Mouse (Mus musculus) testis, adult 2 months (tissue): ENCODE results near the gene Rhag. TPM values are rescaled to one million over a fixed set of nuclear protein-coding genes. Genes with fewer than 3 reads are reported as not detected.
A peak's percentile ranks its signal among the peaks of the same experiment; 100 is the strongest.

Source experiments
- H3K27ac ChIP-seq: fragments of 200-500 bp; 2 replicates; pipeline ENCODE4 v1.5.1; 2012; ENCODE audit warnings: low read depth, low read length; ENCODE audit not compliant: control insufficient read depth, insufficient read depth
- H3K27me3 ChIP-seq: fragments of 200-500 bp; 2 replicates; pipeline ENCODE4 v1.6.1; 2012; ENCODE audit warnings: mild to moderate bottlenecking, low read length, moderate library complexity; ENCODE audit not compliant: control insufficient read depth, insufficient read depth
- H3K36me3 ChIP-seq: fragments of 200-500 bp; 2 replicates; pipeline ENCODE4 v1.6.1; 2012; ENCODE audit warnings: mild to moderate bottlenecking, low read length; ENCODE audit not compliant: control insufficient read depth, insufficient read depth
- H3K4me1 ChIP-seq: fragments of 200-500 bp; 2 replicates; pipeline ENCODE4 v1.6.1; 2012; ENCODE audit warnings: low read length; ENCODE audit not compliant: control insufficient read depth, insufficient read depth
- H3K4me3 ChIP-seq: fragments of 200-500 bp; 2 replicates; pipeline ENCODE4 v1.5.1; 2012; ENCODE audit warnings: low read depth, mild to moderate bottlenecking, low read length, moderate library complexity, mixed read lengths; ENCODE audit not compliant: control insufficient read depth
- CTCF ChIP-seq: fragments of 200-500 bp; IDR thresholded peaks from 2 replicates; pipeline ENCODE4 v1.5.1; 2012; ENCODE audit warnings: low read depth, mild to moderate bottlenecking, inconsistent platforms, low read length, moderate library complexity; ENCODE audit not compliant: control insufficient read depth, insufficient read depth, insufficient replicate concordance
- POLR2A ChIP-seq: fragments of 200-500 bp; IDR thresholded peaks from 2 replicates; pipeline ENCODE4 v1.6.1; 2012; ENCODE audit warnings: low read depth, mild to moderate bottlenecking, inconsistent platforms, low read length, moderate library complexity; ENCODE audit not compliant: control insufficient read depth
- polyA plus RNA-seq: library from polyadenylated mRNA; depleted of rRNA; stranded (reverse); fragments of >200 nt; gene quantifications from 2 replicates; pipeline ENCODE4 v1.2.3, GENCODE M21; 2012; rRNA removed

Rhag gene
- 0.04 TPM in 1 of 2 replicates, not detected in the other for polyA plus RNA-seq

DNA sequence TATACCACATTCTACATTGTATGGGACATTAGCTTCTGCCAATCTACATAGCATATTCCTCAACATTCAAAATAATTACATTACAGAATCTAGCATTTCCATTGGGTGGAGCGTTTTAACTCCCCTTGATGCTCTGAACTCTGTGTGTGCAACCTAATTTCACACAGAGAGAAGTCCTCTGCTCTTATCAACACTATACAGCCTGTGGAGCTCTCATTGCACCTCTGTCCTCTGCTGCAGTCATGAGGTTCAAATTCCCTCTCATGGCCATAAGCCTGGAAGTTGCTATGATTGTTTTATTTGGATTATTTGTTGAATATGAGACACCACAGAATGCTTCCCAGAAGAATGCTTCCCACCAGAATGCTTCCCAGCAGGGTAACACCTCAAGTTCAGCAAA, at the start of gene Rhag:
TSS of gene Rhag (plus strand) at position 193 of the 400 bp plus-strand sequence.
- H3K36me3 ChIP-seq, result no peaks in the 10 kb centered on the region
- no peak within 1 kb of the TSS for H3K27ac ChIP-seq
- no peak within 1 kb of the TSS for H3K4me3 ChIP-seq
- H3K4me1 ChIP-seq, result no peaks in the 10 kb centered on the region
- no peak for TF ChIP-seq POLR2A
- no peak for TF ChIP-seq CTCF
- no peaks in the 10 kb centered on the region for H3K27me3 ChIP-seq

DNA sequence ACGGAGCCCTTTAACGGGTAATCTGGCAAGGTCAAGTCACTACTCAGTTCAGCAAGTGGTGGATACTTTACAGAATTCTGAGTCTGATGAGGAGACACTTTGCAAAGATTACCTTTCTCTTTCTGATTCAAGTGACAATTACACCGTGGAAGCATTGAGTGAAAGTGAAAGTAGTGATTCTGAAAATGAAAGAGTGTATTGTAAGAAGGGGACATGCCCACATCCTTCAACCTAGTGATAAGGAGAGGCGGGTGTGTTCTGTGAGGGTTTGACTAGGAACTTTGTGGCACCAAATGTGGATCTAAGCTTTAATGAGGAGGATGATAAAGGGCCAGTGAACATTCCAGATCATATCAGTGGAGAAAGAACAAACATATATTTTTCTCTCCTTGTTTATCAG, 47.3 kb upstream of the Rhag start:
- no peak overlapping the region for H3K27ac ChIP-seq
- no peak overlapping the region for H3K4me3 ChIP-seq
- no peaks in the 10 kb centered on the region for H3K27me3 ChIP-seq
- no peaks in the 10 kb centered on the region for H3K4me1 ChIP-seq
- TF ChIP-seq CTCF, result no peak
- no peaks in the 10 kb centered on the region for H3K36me3 ChIP-seq

DNA sequence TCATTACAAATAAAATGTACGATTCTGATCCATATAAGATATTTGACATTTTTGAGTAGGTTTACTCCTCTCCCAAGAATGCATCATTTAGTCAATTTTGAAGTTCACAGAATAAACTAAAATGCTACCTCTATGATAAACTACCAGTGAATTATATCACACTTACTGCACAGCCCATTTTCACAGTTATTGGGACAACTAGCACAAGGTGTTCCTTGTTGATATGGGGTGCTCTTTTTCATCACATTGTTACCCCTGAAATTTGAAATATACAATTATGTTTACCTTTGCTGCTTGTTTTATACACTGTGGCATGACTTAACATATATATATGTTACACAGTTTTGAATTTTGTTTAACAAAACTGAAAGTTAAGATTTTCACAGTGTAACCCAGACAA, 43.8 kb upstream of the Rhag start:
- Histone ChIP-seq H3K27me3 (no peaks in the 10 kb centered on the region), H3K4me1 (no peaks in the 10 kb centered on the region), H3K36me3 (no peaks in the 10 kb centered on the region), H3K27ac (no peak overlapping the region), H3K4me3 (no peak overlapping the region)
- TF ChIP-seq POLR2A (no peak), CTCF (no peak)

DNA sequence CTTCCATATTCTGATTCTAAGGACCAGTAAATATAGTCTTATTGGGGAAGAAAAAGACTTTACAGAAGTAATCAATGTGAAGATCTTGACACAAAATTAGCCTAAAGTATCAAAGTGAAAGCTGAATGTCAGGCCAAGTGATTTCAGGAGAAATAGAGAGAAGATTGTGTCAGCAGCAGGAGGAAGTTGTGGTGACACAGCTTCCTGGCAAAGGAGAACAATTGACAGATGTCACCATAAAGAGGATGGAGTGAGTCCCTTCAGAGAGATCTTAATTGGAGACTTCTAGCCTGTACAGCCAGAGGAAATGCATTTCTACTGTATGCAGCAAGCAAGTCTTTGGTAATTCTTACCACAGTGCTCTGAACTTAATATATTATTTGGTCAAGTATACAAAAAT, 21.0 kb upstream of the Rhag start:
- Histone ChIP-seq H3K4me3 (no peak overlapping the region), H3K27me3 (no peaks in the 10 kb centered on the region), H3K36me3 (no peaks in the 10 kb centered on the region), H3K27ac (no peak overlapping the region), H3K4me1 (no peaks in the 10 kb centered on the region)
- TF ChIP-seq POLR2A, result no peak
- no peak for TF ChIP-seq CTCF

DNA sequence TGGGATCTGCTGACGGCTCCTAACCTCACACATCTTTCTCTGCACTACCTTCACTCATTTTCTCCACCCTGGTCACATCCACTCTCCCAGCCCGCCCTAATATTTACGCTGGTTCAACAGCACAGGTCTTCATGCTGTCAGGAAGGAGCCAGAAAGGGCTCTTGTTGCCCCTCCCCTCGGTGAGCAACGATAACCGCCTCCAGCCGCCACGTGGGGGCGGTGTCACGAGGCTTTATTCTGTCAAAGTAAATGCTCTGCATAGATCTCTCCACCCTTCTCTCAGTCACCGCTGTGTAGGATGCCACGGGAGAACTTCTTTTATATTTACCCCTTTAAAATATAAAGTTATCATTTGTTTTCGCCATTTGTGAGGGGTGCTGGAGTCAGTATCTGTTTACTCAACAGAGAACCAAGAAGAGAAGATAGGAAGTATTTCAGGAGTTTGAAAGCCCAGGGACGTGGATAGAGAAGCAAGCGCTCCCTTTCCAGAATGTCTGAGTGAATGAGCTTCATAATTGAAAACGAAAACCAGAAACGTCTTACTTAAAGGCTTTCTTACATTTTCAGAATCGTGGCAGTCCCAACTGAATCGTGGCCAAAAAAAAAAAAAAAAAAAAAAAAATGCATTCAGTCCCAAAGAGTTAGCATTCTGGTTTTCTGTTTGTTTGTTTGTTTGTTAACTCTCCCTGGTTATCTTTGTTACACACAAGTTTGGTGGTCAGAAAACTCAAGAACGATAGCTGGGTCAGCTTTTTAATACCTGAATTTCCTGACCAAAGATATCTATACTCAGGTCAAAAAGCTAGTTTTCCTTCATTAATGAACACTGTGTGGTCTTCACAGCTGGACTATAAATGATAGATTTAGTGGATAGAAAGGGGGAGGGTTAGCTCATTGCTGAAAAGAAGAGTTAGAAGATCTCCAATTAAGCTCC, 16.7 kb upstream of the Rhag start:
- H3K36me3 ChIP-seq, result no peaks in the 10 kb centered on the region
- H3K4me3 ChIP-seq, result peak overlapping the region; percentile 94
- TF ChIP-seq POLR2A (peak; percentile 89), CTCF (peak; percentile 38; the same call in 1 of the 2 replicates)
- no peaks in the 10 kb centered on the region for H3K27me3 ChIP-seq
- no peaks in the 10 kb centered on the region for H3K4me1 ChIP-seq
- peak overlapping the region; percentile 99 for H3K27ac ChIP-seq

DNA sequence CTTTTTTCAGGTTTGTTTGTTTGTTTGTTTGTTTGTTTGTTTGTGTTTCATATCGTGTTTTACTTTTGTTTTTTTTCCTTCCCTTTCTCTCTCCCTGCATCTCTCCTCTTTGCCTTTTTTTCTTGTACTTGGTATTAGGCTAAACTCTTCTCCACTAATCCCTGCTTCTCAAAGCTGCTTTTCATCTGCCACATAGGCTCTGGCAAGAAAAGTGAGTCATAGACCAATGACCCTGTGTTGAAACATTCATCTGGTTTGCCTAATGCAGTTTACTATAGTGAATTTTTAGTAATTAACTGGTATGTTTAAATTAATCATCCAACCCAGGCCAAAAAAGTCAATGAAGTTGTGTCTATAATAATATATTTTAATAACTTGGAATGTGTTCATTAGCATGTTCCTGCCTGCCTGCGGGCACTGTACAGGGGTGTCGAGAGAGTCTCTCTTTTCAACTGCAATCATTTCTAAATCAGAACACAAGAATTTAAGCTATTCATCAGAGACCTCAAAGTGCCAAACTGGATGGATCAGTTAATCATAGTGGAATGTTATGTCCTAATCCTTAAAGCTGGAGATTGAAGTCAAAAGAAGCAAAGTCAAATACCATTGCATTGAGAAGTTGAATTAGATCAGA, 8.1 kb upstream of the Rhag start:
- Histone ChIP-seq H3K36me3 (no peaks in the 10 kb centered on the region), H3K27me3 (no peaks in the 10 kb centered on the region), H3K4me1 (no peaks in the 10 kb centered on the region), H3K4me3 (no peak overlapping the region), H3K27ac (no peak overlapping the region)
- TF ChIP-seq POLR2A, result no peak

DNA sequence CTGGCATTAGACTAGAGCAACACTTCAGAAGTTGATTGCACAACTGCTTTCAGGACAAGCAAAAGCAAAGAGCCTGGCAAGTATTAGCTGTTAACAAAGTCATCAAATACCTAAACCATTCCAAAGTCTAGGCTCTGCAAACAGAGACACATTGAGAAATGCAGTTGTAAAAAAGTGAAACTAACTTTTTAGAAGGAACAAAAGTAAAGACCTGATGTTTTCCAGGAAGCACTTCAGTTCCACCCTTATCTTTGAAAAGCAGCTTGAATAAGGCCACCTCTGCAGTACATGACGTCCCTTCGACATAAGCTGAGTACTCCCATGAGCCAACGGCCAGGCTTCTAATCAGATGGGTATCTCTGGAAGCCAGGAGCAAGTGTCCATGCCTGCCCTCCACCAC, 4.4 kb upstream of the Rhag start:
- H3K4me1 ChIP-seq, result no peaks in the 10 kb centered on the region
- H3K27me3 ChIP-seq, result no peaks in the 10 kb centered on the region
- H3K36me3 ChIP-seq, result no peaks in the 10 kb centered on the region
- TF ChIP-seq CTCF (no peak), POLR2A (no peak)
- no peak overlapping the region for H3K4me3 ChIP-seq
- no peak overlapping the region for H3K27ac ChIP-seq
